Comparison of ENCODE assay signal across 17 mouse cellular contexts in the genomic region with DNA sequence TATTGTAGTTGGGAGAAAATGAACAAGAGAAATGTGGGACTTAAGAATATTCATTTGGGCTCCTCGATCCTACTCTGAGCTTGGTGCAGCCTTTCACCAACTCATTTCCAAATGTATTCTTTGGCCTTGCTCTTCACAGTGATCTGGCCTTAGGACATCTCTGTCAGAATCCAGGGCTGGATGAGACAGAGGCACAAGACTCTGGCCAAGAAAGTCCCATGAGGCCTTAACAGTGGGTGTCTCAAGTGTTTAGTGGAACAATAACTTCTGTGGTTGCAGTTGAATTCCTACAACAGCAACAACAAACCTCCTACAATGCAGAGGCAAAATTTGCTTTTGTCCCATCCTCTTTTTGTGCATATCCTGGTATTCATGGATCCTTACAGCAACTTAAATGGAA.
"Had no signal": no experiment of that assay in that cellular context is flagged by ENCODE, and none has a peak within 500 bp of the region (broad histone marks: within the 10 kb centered on the region; RNA-seq: fewer than 3 reads in every experiment).

No protein-coding gene starts in this region.

- H3K4me3 ChIP-seq: limb, embryonic 12.5 days; liver, embryonic 13.5 days; lung, embryonic 15.5 days; megakaryocyte, embryonic 14.5 days; midbrain, embryonic 15.5 days; neural tube, embryonic 12.5 days; stomach, embryonic 15.5 days had no signal

- H3K27me3 ChIP-seq: limb, embryonic 12.5 days; liver, embryonic 13.5 days; midbrain, embryonic 15.5 days; neural tube, embryonic 12.5 days; stomach, embryonic 15.5 days had no signal

- H3K27ac ChIP-seq: limb, embryonic 12.5 days; liver, embryonic 13.5 days; lung, embryonic 15.5 days; macrophage; midbrain, embryonic 15.5 days; neural tube, embryonic 12.5 days; stomach, embryonic 15.5 days had no signal

- ATAC-seq: liver, postnatal 0 days; midbrain, embryonic 15.5 days had no signal

- DNase-seq: kidney, postnatal 36 days; layer of hippocampus, adult 9-11 months; layer of hippocampus, postnatal 36 days; liver; liver, embryonic 13.5 days; liver, postnatal 0 days; lung, postnatal 14 days; spleen, adult 18-20 months; thymus, adult 2 months; thymus, postnatal 25 days had no signal
